Mouse (Mus musculus) heart, postnatal 4 days (tissue): ENCODE results near the gene Slc22a23. TPM values are rescaled to one million over a fixed set of nuclear protein-coding genes. Genes with fewer than 3 reads are reported as not detected.

ENCODE experiments used
- DNase-seq: peaks from one replicate; pipeline ENCODE4 v3.0.0; 2021
- total RNA-seq, 2 experiments: library from RNA; stranded (reverse); gene quantifications; 2 replicates each; pipeline ENCODE4 v1.2.3; 2021

The Slc22a23 gene
- total RNA-seq, 2 experiments from 2014 or later = 8.2 to 10.6 TPM

DNA sequence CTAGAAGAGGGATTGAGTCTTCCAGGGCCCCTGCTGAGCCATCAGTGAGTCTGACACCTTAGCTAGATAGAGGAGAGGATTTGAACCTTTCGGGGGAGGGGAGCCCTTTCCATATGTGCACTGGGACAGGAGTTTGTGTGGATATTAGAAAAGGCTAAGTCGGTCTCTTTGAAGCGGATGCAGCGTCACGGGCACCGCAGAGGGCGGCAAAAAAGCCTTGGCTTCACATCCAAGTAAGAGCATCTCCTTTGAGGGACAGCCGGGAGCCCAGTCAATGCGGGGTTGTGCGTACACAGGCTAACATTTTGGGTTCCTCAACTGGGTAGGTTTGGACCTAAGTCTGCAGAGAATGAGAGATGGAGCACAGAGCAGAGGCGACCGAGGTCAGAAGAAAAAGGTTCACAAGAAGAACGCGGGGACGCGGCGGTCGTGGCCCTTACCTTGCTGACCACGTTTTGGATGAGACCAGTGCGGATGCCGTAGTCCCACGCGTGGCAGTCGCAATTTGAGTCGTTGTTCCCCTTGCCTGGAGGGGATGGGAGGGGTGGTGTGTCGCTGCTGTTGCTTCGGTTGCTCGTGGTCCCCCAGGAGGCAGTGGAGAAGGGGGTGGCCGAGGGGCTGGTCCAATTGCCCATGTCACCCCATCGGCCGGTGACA lies 1.1 kb downstream of the Slc22a23 start:
- DNase-seq = peak; percentile 9

DNA sequence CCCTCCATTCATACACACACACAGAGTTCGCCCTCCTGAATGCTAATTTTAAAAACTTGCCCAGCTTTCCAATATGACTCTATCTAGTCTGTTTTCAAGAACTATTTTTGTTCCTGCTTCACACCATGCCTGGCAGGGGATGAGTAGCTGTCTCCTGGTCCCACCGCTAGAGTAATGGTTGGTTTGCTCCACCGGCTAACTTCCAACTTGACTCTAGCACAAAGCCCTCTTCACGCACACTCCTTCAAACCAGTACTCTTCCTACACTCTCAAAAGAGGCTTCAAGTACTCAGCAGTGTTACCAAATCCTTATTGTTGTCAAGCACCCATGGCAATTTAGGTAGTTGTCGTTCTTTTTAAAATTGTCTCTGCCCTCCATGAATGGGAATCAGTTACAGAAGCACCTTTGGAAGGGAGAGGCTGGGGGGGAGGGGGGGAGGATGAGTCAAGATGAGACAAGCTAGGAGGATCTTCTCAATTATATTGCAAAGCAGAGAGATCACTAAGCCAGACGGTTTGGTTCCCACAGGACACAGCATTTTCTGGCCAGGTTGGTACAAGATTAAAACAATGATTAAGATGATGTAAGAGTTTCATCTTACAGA lies 2.6 kb downstream of the Slc22a23 start:
- no peak for DNase-seq

DNA sequence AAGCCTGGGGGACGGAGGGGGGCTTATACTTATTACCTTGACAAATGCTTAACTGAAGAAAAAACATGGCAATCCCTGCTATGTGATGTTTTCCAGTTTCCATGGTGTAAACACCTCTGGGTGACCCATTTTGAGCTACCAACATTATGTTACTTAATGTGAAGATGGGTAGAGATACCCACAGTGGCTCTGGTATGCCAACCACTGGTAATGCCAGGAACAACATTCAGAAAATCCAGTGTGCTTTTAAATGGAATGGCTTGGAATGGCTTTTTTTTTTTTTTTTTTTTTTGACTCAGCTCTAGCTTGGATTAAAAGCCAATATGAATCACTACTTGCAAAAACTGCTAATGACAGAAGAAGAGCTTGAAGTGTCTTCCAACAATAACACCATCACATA lies 8.1 kb downstream of the Slc22a23 start:
- no peak for DNase-seq

DNA sequence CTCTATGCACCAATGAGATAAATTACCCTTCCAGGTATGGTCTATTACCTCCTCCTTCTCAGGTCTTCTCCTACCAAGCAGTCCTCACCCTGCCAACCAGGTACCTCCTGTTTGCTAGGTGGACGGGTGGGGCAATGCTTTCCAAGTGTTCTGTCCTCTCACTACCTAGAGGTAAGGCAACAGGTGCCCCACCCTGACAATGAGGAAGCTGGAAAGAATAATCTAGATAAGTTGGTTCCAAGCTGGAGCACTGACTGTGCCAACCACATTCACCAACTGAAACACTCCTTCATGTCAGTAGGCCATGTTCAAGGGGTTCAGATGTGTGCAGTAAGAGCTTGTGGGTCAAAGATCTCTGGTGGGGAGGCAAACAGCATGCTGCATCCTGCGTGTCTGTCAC lies 10.1 kb downstream of the Slc22a23 start:
- DNase-seq = no peak

DNA sequence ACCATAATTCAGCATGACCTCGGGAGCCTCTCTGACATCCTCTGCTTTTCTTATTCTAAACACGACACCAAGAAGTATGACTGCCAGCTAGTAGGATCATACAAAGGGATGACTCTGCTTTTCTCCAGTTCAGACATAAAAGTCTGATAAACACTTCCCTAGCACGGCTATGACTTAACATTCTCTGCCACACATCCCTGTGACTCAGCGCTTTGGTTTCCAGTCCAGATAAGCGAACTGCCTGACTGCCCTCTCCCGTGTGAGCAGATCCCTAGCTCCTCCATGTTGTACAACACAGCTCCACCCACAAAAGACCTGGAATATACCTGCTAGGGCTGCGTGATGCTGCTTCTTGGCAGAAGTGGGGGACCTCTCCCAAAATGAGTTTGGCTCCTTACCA lies 12.2 kb downstream of the Slc22a23 start:
- DNase-seq = peak; percentile 40

DNA sequence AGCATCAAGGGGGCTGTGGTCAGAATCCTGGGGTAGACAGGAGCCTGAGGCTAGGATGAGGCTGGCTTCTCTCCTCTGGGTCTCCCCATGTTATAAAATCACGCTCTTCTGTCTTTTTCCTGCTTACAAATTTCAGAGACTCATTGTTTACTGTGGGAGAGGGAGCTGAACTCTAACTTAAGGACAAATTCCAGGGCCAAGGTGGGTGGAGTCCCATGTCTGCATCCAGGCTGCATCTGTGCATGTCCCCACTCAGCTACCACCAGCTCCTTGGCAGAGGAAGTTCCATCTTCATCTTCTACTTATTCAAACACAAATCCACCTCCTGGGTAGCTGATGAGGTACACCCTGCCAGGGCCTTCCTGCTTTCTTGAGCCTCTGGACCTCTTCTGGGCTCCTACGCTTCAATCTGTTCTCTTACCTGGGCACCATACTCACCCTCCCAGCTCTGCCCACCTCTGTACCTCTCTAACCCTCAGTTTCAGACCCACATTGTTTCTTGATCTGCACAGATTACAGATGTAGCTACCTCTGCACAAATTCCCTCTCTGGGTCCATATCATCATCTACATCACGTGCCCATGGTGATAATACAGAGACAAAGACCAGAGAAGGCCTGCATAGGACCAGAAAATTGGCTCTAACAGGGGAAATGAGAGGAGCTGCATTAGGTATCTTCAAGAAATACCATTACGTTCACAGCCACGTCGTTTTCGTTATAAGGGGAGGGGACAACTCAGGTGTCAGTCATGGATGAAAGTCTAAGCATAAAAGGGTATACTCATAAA lies 13.4 kb downstream of the Slc22a23 start:
- DNase-seq = no peak

DNA sequence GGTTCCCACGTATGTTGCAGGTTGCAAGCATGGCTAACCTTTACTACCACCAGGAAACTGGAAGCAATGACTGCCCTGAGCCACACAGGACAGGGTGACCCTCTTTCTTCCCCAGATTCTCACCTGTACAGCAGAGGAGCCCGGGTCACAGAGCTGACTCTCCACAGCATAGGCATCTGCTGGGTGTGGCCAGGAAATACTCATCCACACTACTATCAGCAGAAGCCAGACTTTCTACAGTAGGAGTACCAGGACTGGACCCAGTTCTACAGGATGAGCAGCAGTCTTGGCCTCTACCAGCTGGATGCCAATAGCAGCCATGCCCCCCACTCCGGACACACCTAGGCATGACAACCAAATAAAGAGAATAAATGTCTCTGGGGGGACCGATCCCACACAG lies 15.4 kb downstream of the Slc22a23 start:
- no peak for DNase-seq

DNA sequence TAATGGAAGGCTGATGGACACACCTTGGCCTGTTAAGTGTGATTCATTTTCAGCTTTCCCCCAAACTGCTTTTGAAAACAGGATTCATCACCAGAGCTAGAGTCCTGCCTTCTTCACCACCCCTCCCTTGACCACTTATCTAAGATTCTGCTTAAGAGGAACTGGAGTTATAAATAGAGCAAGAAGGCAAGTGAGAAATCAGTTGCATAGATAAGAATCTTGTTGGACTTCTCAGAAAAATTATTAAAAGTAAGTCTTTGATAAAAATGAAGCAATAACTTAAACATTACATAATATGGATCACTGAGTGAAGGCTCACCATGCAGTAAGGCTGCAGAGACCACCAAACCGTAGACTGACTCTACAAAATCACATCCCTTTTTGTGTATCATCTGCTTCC lies 18.0 kb downstream of the Slc22a23 start:
- DNase-seq = no peak

DNA sequence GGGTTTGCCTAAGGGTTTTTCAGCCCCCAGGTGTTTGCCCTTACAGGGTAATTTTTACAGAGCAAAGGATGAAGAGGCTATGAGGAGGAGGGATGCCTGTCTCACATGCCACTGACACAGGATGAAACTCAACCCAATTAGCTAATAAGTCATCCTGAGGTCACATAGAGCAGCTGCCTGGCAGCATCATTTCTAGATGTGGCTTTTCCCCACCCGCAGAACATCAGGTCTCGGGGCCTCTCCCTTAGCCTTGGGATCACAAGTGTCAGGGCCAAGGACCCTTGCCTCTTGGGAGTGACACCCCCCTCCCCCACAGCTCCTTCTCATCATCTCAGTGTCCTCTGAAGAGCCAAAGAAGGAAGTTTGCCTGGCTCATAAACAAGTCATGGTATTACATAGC lies 21.6 kb downstream of the Slc22a23 start:
- DNase-seq = no peak

DNA sequence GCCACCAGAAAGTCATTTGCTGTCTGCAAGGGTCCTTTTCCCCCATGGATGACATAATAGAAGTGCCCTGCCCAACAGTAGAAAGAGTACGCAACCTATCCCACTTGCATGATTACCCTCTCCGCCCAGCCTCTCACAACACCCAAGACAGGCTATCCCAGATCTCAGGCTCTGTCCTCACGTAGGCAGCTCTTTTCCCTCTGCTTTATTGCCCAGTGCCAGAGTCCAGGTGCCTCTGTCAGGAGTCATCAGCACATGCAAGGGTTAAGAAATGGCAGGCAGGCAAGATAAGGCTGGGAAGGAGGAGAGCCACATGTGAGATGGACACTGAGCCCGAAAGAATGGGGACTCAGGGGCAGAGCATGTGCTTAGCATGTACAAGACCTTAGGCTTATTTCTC lies 24.5 kb downstream of the Slc22a23 start:
- no peak for DNase-seq

DNA sequence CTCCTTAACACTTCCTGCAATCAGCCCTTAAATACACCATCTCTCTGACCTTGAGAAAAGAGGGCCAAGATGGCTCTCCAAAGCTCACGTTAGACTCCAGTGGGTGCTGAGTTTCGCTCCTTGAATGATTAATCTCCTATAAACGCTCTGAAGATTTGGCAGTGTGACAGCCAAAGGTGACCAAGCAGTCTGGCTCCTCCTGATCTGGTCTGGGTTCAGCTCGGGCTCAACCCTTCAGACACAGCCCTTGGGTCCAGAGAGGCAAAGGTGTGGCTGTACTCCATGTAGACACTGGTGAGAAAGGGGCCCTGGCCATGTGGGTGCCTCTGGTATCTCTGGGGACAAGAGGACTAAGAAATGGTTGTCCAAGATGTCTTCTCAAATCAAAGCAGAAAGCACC lies 27.9 kb downstream of the Slc22a23 start:
- no peak for DNase-seq

DNA sequence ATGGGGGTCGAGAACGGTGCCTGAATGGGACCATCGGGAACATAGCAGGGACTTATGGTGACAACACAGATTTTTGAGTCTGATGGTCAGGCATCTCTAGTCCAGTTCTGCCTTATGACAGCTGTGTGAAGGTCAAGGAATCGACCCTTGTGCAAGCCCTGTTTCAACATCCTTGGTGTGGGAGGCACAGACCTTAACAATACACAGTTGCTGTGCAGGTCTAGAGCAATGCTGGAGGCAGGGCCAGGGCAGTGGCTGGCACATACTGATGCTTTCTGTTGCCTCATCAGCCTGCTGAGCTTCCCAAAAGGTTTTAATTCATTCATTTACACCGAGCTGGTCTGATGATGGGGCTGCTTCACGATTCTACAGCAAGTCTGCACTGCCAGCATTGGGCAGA lies 28.5 kb downstream of the Slc22a23 start:
- DNase-seq = no peak

DNA sequence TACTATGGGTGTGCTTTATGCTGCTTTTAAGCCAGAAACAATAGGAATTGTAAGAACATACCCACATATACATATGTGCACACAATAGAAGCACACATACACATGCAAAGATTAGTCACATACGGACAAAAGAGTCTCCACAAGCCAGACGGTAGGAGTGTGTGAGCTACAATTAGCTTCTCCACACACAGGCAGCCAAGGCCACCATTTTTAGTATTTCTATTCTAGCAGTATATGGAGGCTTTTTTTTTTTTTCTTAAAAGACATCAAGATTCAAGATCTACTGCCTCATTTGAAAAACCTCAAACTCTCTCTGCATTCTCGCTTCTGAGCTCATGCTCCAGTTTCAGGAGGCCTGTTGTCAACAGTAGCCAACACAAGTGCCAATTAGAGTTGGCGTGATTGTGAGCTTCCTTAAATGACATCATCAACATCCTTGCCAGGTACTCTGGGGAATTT lies 31.9 kb downstream of the Slc22a23 start:
- no peak for DNase-seq

DNA sequence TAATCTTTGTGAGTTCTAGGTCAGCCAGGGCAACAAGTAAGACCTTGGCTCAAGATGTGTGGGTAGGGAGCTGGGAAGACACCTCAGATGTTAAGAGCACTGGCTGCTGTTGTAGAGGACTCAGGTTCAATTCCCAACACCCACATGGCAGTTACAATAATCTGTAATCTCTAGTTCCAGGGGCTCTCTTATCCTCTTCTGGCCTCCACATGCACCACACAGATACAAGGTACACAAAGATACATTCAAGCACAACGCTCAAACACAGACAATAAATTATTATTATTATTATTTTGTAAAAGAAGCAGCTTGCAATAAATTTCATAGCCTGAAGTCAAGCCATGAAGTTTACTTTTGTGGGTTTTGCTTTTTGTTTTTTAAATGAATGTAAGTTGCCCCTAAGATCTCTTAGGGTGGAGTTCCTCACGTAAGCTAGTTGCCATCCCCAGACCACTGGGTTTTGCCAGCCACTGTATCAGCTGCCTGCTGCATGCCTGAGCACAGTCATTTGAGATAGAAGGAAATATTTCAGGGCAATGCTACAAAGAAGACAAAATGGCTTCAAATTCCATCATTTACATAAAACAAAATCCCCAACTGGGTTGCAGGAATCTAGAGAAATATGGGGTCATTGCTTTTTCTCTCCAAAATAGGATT lies 32.5 kb downstream of the Slc22a23 start:
- no peak for DNase-seq

DNA sequence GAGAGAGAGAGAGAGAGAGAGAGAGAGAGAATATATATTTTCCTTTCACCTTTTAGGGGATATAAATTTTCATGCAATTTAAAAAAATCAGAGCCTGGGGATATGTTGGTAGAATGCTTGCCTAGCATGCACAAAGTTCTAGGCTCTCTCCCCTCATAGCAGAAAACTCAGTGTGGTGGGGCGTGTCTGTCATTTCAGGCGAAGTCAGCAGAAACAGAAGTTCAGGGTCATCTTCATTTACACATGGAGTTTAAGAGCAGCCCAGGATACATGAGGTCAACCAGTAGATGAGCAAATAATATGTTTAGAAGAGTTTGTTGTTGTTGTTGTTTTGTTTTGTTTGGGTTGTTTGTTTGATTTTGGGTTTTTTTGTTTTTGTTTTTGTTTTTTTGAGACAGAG lies 33.4 kb downstream of the Slc22a23 start:
- no peak for DNase-seq

DNA sequence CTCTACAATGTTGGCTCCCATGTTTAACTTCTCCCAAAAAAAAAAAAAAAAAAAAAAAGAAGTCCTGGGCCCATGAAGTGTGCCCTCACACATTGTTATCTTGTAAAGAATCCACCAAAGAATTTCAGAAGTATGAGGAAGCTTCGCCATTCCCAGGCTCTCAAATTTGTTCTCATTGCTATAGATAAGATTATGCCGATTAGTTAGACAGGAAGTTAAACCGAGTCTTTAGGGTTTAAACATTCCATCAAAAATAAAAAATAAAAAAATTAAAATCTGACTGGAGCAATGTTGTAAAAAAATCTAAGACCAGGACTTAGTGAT lies 36.4 kb downstream of the Slc22a23 start:
- DNase-seq = no peak

DNA sequence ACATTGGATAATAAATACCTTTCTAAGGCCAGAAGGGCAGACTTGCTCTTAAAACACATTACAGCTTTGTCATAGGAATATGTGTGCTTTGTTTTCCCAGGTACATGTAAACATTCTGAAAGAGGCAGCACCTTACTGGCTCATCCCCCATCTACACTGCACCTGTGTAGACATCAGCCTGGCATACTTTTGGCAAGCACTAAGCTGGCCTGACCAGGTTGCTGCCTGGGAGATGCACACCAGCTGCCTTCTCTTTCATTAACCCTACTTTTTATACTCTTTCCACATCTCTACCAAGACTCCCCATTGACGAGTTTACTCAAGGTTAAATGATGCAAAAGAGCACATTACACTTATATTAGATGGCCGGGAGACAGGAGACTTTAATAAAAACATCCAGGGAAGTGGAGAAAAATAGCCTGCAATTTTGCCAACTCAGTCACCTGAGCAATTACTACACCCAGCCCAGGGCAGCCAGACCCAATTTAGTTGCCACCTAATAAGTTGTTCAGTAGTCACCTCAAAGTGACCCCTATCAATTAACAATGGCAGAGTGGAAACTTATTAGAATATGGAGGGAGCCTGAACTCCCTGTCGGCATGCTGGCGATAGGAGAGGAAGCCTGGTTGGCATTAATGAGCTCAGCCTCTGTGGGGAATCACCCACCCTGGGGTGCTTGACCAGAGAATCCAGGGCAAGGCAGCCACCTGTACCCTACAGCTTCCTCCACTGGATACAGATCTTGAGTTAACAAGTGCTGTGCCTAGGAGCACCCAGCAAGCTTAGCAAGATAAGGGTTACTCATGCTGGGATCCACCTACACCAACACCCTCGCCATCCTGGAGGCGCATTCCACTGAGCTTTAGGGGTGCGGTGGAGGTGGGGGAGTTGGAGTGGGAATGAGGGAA lies 37.0 kb downstream of the Slc22a23 start:
- DNase-seq = no peak

DNA sequence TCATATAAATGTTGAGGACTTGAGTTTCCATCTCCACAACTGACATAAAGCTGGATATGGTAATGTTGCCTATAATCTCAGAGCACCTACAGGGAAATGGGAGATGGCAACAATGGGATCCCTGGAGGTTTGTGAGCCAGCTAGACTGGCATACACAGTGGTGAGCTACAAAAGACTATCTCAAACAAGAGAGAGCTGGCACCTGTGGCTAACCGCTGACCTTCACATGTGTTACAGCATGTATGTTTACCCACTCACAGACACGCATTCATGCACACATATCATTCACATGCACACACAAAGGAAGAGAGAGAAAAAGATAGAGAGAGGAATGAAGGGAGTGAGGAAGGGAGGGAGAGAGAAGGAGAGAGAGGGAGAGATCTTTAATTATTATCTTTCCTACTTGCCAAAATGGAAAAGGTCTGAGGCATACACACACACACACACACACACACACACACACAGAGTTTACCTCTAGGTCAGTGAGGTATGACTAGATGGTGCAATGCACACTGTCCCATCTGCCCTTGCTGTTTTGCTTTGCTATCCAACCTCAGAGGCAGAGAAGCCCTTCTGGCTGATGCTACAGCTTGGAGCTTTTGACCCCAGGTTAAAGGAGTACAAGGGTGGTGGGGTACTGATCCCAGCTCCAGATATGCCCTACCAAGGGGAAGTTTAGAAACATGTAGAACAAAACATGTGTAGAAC lies 38.9 kb downstream of the Slc22a23 start:
- no peak for DNase-seq

DNA sequence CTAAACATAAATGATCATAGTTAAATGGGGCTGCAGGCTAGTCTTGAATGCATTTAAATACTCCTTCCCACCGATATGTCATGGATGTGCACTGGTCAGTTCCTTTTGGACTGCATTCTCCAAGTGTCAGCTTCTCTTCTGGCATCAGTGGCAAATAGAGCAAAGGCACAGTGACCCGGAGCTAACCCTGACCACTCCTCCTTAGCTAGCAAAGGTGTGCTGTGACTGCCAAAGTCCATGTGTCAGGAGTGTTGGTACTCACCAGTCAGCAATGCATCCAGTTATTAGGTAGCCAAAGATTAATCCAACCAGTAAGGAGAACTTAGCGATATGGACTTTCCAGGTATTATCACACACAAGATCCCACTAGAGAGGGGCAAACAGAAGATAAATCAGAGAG lies 40.1 kb downstream of the Slc22a23 start:
- no peak for DNase-seq

DNA sequence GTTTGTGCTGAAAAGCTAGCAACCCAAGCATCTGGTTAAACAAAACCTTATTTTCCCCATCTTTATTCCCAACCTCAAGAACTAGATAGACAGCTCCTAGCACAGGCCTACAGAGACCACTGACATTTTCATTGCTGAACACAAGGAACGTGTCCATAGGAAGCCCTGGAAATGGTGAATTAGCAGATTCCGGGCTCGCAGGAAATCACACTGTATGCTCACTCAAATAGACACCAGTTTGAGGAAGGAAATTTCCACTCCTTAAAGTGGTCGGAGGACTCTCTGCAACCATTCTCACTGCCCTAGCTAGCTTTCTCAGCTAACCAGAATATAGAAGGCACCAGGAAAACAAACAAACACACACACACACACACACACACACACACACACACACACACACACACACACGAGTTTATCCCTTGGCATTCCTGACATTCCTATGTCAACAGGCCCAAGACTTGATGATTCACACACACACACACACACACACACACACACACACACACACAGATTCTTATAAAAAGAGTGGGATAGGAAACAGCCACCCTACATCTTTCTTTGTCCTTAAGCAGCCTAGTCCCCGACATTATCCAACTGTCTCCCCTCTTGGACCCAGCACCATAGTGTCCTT lies 41.5 kb downstream of the Slc22a23 start:
- DNase-seq = no peak

DNA sequence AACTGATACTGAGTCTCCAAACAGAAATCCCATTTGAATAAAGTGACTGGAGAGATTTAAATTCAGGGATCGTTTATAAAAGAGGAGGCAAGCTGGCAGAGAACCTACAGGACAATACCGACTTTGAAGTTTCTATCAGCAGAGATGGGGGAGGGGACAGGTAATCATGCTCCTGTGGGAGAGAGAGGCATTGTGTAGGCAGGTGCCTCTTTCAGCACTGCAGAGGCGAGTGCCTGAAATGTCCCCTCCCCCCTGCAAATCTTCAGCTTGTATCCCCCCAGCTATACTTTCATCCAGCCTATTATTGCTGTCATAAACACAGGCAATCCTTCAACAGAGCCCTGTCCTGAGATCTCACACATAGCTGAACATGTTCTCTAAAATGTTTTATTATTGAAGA lies 43.4 kb downstream of the Slc22a23 start:
- DNase-seq = no peak
